Mouse (Mus musculus) mature B cell (primary cell): ENCODE results near the gene Alkbh3.

ENCODE experiments used
- in situ Hi-C: fragments of 300-500 bp; cut with MboI; formaldehyde crosslinking; loops from 2 replicates; pipeline ENCODE4 v1.14.3; 2019

Alkbh3 gene

DNA sequence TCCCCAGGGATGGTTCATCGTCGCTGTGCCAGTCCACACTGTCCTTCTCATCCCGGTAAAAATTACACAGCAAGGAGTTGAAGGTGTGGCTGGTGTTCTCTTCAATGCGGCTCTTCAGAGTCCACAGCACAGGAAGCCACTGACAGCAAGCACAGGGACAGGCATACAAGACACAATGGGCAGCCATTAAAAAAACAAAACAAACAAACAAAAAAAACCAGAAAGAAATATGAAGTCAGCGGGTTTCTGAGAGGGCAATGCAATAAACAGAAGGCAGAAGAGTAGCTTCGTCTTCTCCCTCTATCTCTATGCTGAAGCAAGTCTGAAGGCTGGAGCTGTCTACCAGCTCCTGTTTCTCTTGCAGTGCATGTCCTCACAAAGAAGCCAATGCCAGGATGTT lies 14.4 kb downstream of the Alkbh3 start, which contains the start of gene Gm27027:
TSS of gene Gm27027 (minus strand) at position 101 of the 400 bp plus-strand sequence.
- in situ Hi-C loops: no loop called here

GRCm38 (mm10) chr2:93992810-93993209 lies 17.8 kb downstream of the Alkbh3 start:
- in situ Hi-C loops: no loop called here

DNA sequence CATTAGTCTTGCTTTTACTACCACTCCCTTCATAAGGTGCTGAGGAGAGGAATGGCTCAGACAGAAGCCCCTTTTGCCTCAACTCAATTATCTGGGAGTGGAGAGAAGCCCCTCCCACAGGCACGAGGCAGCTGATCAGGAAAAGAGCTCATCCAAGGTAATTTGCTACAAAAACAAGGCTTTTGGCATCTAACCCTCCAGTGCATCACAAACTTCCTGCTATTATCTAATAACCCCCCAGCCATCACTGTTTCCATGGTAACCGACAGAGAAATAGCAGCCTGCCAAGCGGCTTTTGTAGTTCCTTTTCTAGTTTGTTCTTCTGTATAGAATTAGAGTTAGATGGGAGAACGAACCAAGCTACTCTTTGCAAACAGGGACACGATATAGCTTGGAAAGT lies 18.3 kb downstream of the Alkbh3 start:
- in situ Hi-C loops: no loop called here

GRCm38 (mm10) chr2:93991336-93991735 lies 19.3 kb downstream of the Alkbh3 start:
- in situ Hi-C loops: no loop called here

DNA sequence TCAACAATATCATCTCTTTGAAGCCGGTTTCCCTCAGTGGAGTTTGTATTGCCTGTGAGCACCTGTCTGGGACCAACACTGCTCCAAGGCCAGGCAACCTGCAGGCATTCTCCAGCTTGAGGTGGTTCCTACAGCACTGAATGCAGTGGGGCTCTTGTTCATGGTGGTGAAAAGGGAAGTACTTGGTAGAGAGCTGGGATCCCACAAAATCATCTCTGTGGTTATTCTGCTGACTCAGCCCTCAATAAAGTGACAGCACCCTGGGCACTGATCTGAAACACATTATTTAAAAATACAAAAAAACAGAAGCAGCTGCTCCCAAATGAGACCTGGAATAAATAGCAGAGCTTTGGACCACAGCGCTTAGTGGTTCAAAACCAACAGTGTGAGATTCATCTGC lies 22.2 kb downstream of the Alkbh3 start:
- in situ Hi-C loops: no loop called here

GRCm38 (mm10) chr2:93982457-93983235 lies 28.0 kb downstream of the Alkbh3 start:
- in situ Hi-C loops: no loop called here

DNA sequence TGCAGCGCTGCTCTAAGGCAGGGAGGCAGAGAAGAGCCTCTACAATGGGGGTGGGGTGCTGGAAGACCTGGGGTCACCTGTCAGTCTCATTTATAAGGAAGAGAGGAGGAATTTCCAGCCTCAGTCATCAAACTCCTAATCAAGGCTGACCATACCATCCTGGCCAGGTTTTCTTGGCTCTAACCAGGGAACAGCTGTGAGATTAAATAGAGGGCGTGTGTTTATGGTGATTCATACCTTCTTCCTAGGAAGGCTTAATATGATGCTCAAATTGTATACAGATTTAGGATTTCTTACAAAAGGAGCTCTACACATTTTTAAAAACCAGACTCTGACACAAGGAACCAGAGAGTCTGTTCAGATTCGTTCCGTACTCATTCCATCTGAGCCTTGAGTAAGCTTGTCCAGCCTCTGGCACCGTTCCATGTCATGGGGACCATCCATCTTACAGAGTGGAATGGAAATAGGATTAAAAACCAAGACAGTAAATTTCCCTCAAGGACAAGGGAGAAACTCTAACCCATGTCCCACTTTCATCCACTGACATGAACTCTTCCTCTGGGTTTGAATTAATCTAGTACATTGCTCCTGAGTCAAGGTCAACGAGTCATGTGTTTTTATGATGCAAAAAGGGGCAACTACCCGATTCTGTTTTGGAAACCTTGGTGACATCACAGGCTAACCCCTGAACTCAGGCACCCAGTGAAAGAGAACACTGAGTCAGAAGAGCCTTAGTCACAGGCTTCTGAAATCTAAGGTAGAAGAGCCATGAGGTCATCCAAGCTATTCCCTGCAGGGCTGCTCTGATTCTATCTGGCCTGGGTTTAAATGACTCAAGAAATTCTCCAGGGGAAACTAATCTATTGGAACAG lies 31.1 kb downstream of the Alkbh3 start:
- in situ Hi-C loops: no loop called here

DNA sequence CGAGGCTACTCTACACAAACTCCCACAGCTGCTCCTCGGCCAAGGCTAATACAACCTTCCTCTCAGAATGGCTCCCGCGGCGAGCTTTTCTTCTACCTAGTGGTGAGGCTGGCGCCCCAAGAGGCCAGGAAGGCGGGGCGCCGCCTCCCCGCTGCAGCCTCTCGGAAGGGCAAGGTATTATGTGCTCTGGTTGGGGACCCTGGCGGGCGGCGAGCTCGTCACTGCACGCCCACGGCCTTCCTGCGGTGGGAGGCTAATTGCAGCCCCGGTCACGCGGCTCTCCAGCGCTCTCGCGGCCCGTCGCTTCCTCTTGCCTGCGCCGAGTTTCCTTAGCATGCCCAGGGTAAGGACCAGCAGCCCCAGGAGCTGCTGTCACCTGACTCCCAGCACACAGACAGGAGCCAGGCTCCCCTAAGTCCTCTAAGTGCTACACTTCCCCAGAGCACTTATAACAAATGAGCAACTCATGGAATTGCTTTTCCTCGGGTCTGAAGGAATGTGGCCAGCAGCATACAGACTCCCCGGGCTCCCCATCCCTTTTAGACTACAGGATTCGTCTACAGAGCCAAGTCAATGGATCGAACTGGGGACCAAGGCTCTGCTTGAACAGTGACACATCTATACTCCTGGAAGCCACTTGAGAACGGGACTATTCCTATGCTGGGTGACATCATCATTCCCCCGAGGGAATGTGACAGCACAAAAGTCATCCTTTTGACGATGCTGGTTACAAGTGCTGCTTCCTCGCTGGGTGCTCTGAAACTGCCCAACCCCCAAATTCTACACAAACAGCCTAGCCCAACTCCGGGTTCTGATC lies 34.0 kb downstream of the Alkbh3 start:
- in situ Hi-C loops: no loop called here

DNA sequence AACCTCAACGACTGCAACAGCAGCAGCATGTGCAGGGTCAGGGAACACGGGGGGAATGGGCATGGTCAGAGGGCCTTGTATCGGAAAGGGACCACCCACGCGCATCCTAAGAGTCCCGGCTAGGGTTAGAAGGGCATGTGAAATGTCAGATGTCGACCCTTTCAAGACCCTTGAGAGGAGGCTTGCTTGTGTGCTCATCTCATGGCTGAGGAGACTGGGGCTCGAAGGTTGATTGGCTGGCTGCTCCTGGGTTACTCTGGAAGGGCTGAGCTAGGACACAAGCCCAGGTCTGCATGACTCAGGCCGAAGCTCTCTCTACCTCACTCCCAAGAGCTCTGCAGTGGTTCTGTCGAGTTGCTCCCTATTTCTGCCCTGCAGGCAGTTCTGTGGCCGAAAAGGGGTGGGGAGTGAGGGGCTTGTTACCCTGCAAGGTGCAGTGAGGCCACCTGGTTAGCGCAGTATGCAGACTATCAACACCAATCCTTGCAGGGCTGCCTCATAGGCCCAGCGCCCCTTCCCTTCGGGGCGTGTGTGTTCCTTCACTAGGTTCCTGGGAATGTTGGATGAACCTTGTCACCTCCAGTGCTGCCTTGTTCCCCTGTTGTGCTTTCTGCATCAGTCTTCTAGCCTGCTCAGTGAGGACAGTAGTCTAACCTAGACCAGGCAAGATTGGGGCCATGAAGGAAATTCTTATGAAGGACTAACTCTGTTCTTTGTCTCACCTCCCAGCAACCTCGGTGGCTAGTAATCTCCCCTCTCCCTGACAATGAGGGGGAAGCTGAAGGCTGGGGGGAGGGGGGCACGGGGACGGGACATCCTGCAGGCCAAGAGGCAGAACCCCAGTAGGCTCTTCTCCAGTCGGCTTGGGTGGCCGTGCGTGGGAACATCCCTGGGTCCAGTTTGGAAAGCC lies 34.8 kb downstream of the Alkbh3 start:
- in situ Hi-C loops: no loop called here

GRCm38 (mm10) chr2:93975041-93975440 lies 35.6 kb downstream of the Alkbh3 start:
- in situ Hi-C loops: no loop called here

GRCm38 (mm10) chr2:93971647-93972046 lies 39.0 kb downstream of the Alkbh3 start:
- in situ Hi-C loops: no loop called here

- in situ Hi-C loops: no loop called here
Observed at GRCm38 (mm10) chr2:93964494-93965160, 46.0 kb downstream of the Alkbh3 start.

GRCm38 (mm10) chr2:93963802-93964201 lies 46.8 kb downstream of the Alkbh3 start:
- in situ Hi-C loops: no loop called here

- in situ Hi-C loops: no loop called here
Observed at GRCm38 (mm10) chr2:93961716-93962115, 48.9 kb downstream of the Alkbh3 start.

DNA sequence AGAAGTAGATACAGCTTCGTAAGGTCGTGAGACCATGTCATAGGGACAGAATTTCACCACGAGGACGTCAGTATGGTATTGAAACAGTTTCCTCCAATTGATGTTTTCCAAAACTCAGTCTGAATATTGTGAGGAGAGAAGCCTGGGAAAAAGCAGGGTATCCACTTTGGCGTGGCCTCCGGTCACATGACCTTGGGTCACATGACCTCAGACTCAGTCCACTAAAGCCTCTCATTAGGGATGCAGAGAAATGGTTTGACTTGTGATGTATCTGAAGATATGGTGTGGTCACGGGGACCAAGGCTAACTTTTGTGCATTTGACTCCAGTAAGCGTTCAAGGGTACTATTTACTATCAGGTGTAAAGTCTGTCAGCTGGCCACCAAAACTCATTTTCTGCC lies 51.3 kb downstream of the Alkbh3 start:
- in situ Hi-C loops: no loop called here

GRCm38 (mm10) chr2:93958216-93958615 lies 52.4 kb downstream of the Alkbh3 start:
- in situ Hi-C loops: no loop called here

GRCm38 (mm10) chr2:93957785-93958175 lies 52.8 kb downstream of the Alkbh3 start:
- in situ Hi-C loops: no loop called here

DNA sequence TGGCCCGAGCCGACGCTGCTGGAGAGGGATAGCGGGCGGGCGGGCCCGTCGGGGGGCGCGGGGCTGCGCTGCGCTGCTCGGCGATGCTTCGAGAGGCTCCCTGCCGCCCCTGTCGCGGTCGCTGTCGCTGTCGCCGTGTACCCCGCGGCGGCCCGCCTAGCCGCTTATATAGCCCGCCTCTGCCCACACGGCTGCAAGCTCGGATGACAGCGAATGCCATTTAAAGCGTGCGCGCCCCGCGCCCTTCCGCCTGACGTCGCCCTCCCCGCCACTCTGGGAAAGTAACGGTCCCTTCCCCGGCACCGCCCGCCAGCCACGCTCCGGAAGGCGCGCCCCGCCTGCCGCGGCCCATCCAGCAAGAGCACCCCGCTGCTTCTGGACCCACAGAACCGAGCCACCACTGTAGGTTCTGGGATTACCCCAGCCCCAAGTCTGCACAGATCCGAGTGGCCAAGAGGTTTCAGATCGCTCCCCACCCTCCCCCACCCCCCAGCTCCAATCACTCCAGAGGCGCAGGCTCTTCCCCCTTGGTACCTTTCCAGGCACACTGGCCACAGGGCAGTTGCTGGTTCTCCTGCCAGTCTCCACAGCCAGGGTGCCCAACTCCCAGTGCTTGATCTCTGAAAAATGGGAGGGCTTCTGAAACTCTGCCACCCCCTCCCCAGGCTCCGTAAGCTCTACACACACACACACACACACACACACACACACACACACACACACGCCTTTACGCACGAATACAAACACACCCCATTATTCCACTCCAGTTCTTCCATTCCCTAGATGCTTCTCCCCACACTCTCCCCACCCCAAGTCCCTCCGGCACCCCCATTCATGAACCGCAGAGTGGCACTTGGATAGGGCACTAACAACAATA lies 53.5 kb downstream of the Alkbh3 start, which contains the start of gene Gm13889:
TSS of gene Gm13889 (minus strand) at position 294 of the 877 bp plus-strand sequence.
- in situ Hi-C loops: no loop called here

DNA sequence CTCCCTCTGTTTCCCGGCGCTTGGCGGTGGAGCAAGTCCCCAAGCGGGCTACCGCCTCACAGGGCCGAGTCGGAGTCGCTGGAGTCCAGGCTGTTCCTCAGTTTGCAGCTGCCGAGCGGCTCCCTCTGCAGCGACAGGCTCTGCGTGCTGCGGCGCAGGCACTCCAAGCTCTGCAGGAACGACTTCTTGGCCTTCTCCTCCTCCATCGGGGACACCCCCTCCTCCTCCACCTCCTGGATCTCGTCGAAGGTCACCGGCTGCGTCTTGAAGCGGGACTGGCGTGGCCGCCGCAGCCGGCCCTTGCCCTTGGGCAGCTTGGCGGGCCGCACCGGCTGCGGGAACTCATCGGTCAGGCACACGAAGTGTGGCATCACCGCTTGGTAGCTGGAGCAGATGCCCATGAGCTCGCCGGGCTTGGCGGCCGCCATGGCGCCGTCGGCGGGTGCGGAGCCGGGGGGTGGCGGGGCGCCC lies 54.2 kb downstream of the Alkbh3 start:
- in situ Hi-C loops: no loop called here
